Mouse (Mus musculus) myocyte (in vitro differentiated cells): Measurements from ENCODE around the gene Stum. TPM values are rescaled to one million over a fixed set of nuclear protein-coding genes. Genes with fewer than 3 reads are reported as not detected.

Source experiments
- H3K27me3 ChIP-seq: one replicate; pipeline ENCODE4 v1.6.1; 2011; ENCODE audit not compliant: control insufficient read depth, insufficient read depth, insufficient read length
- H3K36me3 ChIP-seq: one replicate; pipeline ENCODE4 v1.6.1; 2011; ENCODE audit not compliant: control insufficient read depth, insufficient read depth
- H3K4me2 ChIP-seq: one replicate; pipeline ENCODE4 v1.6.1; 2011; ENCODE audit warnings: low read depth, control low read depth
- H3K4me3 ChIP-seq: one replicate; pipeline ENCODE4 v1.5.1; 2011; ENCODE audit warnings: mild to moderate bottlenecking, control low read depth, moderate library complexity
- H3K79me2 ChIP-seq: one replicate; pipeline ENCODE4 v1.6.1; 2011; ENCODE audit not compliant: control insufficient read depth, insufficient read depth
- H3ac ChIP-seq: one replicate; pipeline ENCODE4 v1.6.1; 2011; ENCODE audit not compliant: control insufficient read depth, insufficient read length
- CEBPB ChIP-seq: IDR thresholded peaks from 2 replicates; pipeline ENCODE4 v1.6.1; 2011; ENCODE audit warnings: mild to moderate bottlenecking, moderate library complexity; ENCODE audit not compliant: poor library complexity, insufficient read depth, severe bottlenecking
- E2F4 ChIP-seq: IDR thresholded peaks from one replicate; pipeline ENCODE4 v1.6.1; 2011; ENCODE audit warnings: mild to moderate bottlenecking, control low read depth, moderate library complexity; ENCODE audit not compliant: insufficient read depth
- MAX ChIP-seq: IDR thresholded peaks from one replicate; pipeline ENCODE4 v1.6.1; 2011; ENCODE audit warnings: low read depth, mild to moderate bottlenecking, control low read depth
- MYOD1 ChIP-seq, 3 experiments: IDR thresholded peaks; one replicate each; pipeline ENCODE4 v1.6.1; 2011; ENCODE audit warnings: control low read depth in 2 of 3, low read depth in 2 of 3, mild to moderate bottlenecking in 2 of 3, moderate library complexity in 1 of 3; ENCODE audit not compliant: insufficient read length in 2 of 3, control insufficient read depth in 1 of 3
- MYOG ChIP-seq, 3 experiments: IDR thresholded peaks; one replicate each; pipeline ENCODE4 v1.6.1; 2011; ENCODE audit warnings: control low read depth in 2 of 3, low read depth in 2 of 3, mild to moderate bottlenecking in 2 of 3; ENCODE audit not compliant: insufficient read length in 2 of 3, control insufficient read depth in 1 of 3, insufficient read depth in 1 of 3
- POLR2A ChIP-seq: IDR thresholded peaks from one replicate; pipeline ENCODE4 v1.6.1; 2011; ENCODE audit warnings: low read depth, mild to moderate bottlenecking, control low read depth, moderate library complexity; ENCODE audit not compliant: insufficient read length
- POLR2AphosphoS2 ChIP-seq: IDR thresholded peaks from one replicate; pipeline ENCODE4 v1.6.1; 2011; ENCODE audit warnings: low read depth, control low read depth; ENCODE audit not compliant: insufficient read length
- REST ChIP-seq: IDR thresholded peaks from one replicate; pipeline ENCODE4 v1.6.1; 2011; ENCODE audit warnings: mild to moderate bottlenecking, control low read depth, moderate library complexity; ENCODE audit not compliant: insufficient read depth, insufficient read length
- SRF ChIP-seq: IDR thresholded peaks from one replicate; pipeline ENCODE4 v1.6.1; 2011; ENCODE audit warnings: low read depth; ENCODE audit not compliant: control insufficient read depth, insufficient read length
- TCF12 ChIP-seq: IDR thresholded peaks from one replicate; pipeline ENCODE4 v1.6.1; 2011; ENCODE audit warnings: mild to moderate bottlenecking, control low read depth; ENCODE audit not compliant: poor library complexity, insufficient read depth, severe bottlenecking
- TCF3 ChIP-seq: IDR thresholded peaks from one replicate; pipeline ENCODE4 v1.6.1; 2011; ENCODE audit warnings: low read depth, control low read depth; ENCODE audit not compliant: insufficient read length
- USF1 ChIP-seq: IDR thresholded peaks from one replicate; pipeline ENCODE4 v1.6.1; 2011; ENCODE audit warnings: low read depth, mild to moderate bottlenecking, control low read depth, moderate library complexity
- polyA plus RNA-seq: library from polyadenylated mRNA; unstranded; fragments of >200 nt; fragmentation: generic; extraction: Trizol; gene quantifications from one replicate; pipeline ENCODE4 v1.2.1, GENCODE M21; 2012; ENCODE audit warnings: missing spikeins

Stum gene
- polyA plus RNA-seq, 1 experiment = 0.28 TPM

DNA sequence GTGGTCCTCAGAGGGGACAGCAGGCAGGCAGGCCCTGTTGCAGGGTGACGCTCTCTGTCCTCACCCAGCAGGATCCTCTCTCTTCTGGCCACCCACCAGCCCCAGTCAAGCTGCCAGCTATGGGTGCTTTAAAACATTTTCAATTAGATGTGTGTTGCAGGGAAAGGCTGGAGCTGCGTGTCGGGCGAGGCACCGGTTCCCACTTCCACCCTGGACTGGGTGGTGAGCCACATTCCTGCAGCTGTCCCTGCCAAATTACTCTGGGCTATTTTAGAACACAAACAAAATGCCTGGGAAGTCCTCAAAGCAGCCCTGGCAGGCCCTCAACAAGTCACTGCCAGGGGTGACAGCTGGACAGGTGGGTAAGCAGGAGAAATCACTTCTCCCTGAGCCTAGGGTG is 20.9 kb downstream of the Stum start:
- no peaks in the 10 kb centered on the region for H3K36me3 ChIP-seq
- no peaks in the 10 kb centered on the region for H3K79me2 ChIP-seq
- H3K4me2 ChIP-seq = no peak overlapping the region
- H3K4me3 ChIP-seq = no peak overlapping the region
- TF ChIP-seq SRF (no peak), POLR2A (no peak), MYOD1 (IDR thresholded peaks at IDR 0.05; ENCODE audit: control insufficient read depth in 1 of 3, insufficient read length in 2 of 3, low read depth in 2 of 3) (peak; percentile 64 to 86 (median 82)), E2F4 (no peak), TCF12 (peak; percentile 56), CEBPB (no peak), REST (no peak), TCF3 (peak; percentile 11), MYOG (IDR thresholded peaks at IDR 0.05; ENCODE audit: control insufficient read depth in 1 of 3, insufficient read depth in 1 of 3, insufficient read length in 2 of 3, low read depth in 2 of 3) (peak; percentile 33 to 91 (median 48)), USF1 (no peak), MAX (no peak), POLR2AphosphoS2 (no peak)
- no peak overlapping the region for H3ac ChIP-seq
- H3K27me3 ChIP-seq = peaks cover 24% of the 10 kb centered on the region

DNA sequence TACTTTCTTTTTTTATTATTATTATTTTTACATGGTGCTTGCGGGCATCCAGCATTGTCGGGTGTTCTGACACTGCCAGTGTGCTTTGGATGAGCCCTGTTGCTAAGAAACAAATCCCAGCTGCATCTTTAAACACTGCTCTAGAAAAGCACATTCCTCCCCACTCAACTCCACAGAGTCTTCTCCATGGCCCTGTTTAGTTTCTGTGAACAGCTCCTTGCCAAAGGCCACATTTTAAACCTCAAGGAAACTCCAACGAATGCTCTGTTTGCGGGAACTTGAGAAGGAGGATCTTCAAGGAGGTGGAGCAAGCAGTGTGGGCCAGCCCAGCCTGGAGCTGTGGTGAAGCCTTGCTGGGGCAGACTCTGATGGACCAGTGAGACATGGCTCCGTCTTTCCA is 22.6 kb downstream of the Stum start:
- Histone ChIP-seq H3K79me2 (no peaks in the 10 kb centered on the region), H3ac (no peak overlapping the region), H3K36me3 (no peaks in the 10 kb centered on the region), H3K4me2 (no peak overlapping the region), H3K27me3 (peaks cover 28% of the 10 kb centered on the region), H3K4me3 (no peak overlapping the region)
- TF ChIP-seq TCF3 (no peak), POLR2AphosphoS2 (no peak), TCF12 (no peak), MYOD1 (IDR thresholded peaks at IDR 0.05; ENCODE audit: control insufficient read depth in 1 of 3, insufficient read length in 2 of 3, low read depth in 2 of 3) (no peak), MYOG (IDR thresholded peaks at IDR 0.05; ENCODE audit: control insufficient read depth in 1 of 3, insufficient read depth in 1 of 3, insufficient read length in 2 of 3, low read depth in 2 of 3) (no peak), E2F4 (no peak), SRF (no peak), REST (no peak), MAX (no peak), CEBPB (no peak), POLR2A (no peak), USF1 (no peak)

DNA sequence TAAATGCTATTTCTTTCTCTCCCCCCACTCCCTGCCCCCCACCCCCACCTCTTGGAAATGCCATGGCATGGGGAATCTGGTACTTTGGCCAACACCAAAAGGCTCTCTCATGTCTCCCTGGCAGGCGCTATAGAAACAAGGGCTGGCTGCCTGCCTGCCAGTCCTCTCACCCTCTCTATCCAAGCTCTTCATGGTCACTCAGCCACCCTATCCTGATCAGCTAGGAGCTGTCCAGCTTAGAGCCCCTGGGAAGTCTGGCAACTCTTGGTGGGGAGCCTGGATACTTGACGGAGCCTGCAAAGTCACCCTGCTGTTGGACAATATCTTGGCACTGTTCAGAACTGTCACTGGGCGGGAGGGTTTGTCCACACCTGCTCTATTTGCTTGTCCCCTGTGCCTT is 24.6 kb downstream of the Stum start:
- H3ac ChIP-seq = no peak overlapping the region
- H3K79me2 ChIP-seq = no peaks in the 10 kb centered on the region
- peak; percentile 51 for TF ChIP-seq REST
- no peak for TF ChIP-seq POLR2AphosphoS2
- H3K4me3 ChIP-seq = no peak overlapping the region
- H3K36me3 ChIP-seq = no peaks in the 10 kb centered on the region
- peaks cover 34% of the 10 kb centered on the region for H3K27me3 ChIP-seq
- no peak overlapping the region for H3K4me2 ChIP-seq

DNA sequence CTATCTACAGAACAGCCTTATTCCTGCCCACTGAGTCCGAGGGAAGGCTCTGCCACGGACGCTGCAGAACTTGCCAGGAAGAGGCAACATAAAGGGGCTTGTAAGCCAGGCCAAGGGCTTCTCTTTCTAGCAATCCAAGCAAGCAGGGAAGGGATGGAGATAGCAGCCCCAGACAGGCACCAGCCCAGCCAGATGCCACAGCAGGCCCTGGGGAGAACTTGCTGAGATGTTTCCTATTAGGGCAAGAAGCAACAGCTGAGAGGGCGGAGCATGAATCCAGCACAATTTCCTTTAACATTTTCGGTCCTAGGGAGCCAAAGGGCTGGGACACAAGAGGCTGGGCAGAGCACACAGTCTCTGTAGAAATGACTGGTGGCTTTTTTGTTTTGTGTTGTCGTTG is 25.0 kb downstream of the Stum start:
- H3K27me3 ChIP-seq = peaks cover 36% of the 10 kb centered on the region
- H3K4me3 ChIP-seq = no peak overlapping the region
- no peaks in the 10 kb centered on the region for H3K36me3 ChIP-seq
- TF ChIP-seq USF1 = no peak
- TF ChIP-seq MYOG (IDR thresholded peaks at IDR 0.05; ENCODE audit: control insufficient read depth in 1 of 3, insufficient read depth in 1 of 3, insufficient read length in 2 of 3, low read depth in 2 of 3) = peak in 2 of 3 experiments; percentile 19 to 71
- TF ChIP-seq E2F4 = no peak
- peak; percentile 17 for TF ChIP-seq TCF12
- TF ChIP-seq POLR2AphosphoS2 = no peak
- TF ChIP-seq MAX = no peak
- no peak for TF ChIP-seq TCF3
- TF ChIP-seq POLR2A = no peak
- TF ChIP-seq MYOD1 (IDR thresholded peaks at IDR 0.05; ENCODE audit: control insufficient read depth in 1 of 3, insufficient read length in 2 of 3, low read depth in 2 of 3) = peak in 2 of 3 experiments; percentile 41 to 43
- TF ChIP-seq SRF = peak; percentile 91
- H3K79me2 ChIP-seq = no peaks in the 10 kb centered on the region
- H3ac ChIP-seq = no peak overlapping the region
- H3K4me2 ChIP-seq = no peak overlapping the region

DNA sequence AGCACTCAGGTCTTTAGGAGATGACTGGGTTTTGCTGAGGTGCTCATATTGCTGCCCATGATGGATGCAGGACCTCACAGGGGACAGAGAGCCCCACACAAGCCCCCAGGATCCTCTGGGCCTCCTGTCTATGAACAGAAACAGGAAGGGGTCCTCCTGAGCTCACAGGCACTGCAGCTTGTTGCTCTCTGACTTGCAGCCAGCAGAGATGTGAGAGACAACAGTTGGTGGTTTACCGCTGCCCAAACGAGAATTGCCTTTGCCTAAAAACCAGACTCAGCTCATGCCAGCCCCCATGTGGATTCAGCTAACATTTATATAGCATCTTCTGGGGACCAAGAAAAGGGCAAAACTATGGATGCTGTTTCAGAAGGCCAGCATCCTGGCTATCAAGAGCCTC is 33.7 kb downstream of the Stum start:
- H3K4me3 ChIP-seq = no peak overlapping the region
- H3K4me2 ChIP-seq = no peak overlapping the region
- no peak for TF ChIP-seq REST
- TF ChIP-seq TCF3 = no peak
- no peak for TF ChIP-seq TCF12
- TF ChIP-seq POLR2A = no peak
- TF ChIP-seq POLR2AphosphoS2 = no peak
- no peak for TF ChIP-seq MYOD1 (IDR thresholded peaks at IDR 0.05; ENCODE audit: control insufficient read depth in 1 of 3, insufficient read length in 2 of 3, low read depth in 2 of 3)
- TF ChIP-seq MAX = no peak
- no peaks in the 10 kb centered on the region for H3K79me2 ChIP-seq
- peaks cover 84% of the 10 kb centered on the region for H3K27me3 ChIP-seq
- H3K36me3 ChIP-seq = no peaks in the 10 kb centered on the region
- no peak overlapping the region for H3ac ChIP-seq
